Comparison of ENCODE assay signal across 17 mouse cellular contexts in the genomic region with DNA sequence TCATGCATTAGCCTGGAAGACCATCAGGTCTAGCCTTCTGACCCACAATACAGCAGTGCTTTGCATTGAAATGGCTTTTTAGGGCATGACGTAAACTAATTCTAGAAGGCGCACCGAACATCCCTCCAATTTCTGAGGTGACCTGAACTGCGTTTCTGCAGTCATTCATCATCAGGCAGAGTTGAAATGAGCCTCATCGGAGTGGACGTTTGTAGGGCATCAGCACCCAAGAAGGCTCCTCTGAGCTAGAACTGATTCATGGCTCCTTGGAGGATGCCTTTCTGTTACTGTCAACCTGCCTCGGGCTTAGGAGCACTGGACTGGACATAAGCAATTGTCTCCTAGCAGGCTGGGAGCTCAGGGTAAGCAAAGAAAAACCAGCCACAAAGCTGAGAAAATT.
"Had no signal": no experiment of that assay in that cellular context is flagged by ENCODE, and none has a peak within 500 bp of the region (broad histone marks: within the 10 kb centered on the region; RNA-seq: fewer than 3 reads in every experiment).

No protein-coding gene starts in this region.

- H3K36me3 ChIP-seq: limb, embryonic 12.5 days; liver, embryonic 13.5 days; lung, embryonic 15.5 days; neural tube, embryonic 12.5 days had no signal

- DNase-seq: kidney, adult 11 months; kidney, adult 9 months; kidney, postnatal 36 days; layer of hippocampus, adult 9-11 months; layer of hippocampus, postnatal 36 days; liver; liver, embryonic 13.5 days; liver, postnatal 0 days; lung, postnatal 14 days; right cerebral cortex, postnatal 14 days; thymus, postnatal 4 days had no signal

- H3K9ac ChIP-seq: limb, embryonic 12.5 days; liver, embryonic 13.5 days; liver, postnatal 0 days; lung, embryonic 15.5 days; neural tube, embryonic 12.5 days had no signal

- H3K27ac ChIP-seq: kidney, postnatal 0 days; limb, embryonic 12.5 days; liver, embryonic 13.5 days; lung, embryonic 15.5 days; macrophage; neural tube, embryonic 12.5 days had no signal

- H3K4me1 ChIP-seq: lung, embryonic 15.5 days; neural tube, embryonic 12.5 days had no signal

- H3K9me3 ChIP-seq: limb, embryonic 12.5 days; liver, embryonic 13.5 days; lung, embryonic 15.5 days; neural tube, embryonic 12.5 days had no signal

- ATAC-seq: liver, postnatal 0 days had no signal

- H3K27me3 ChIP-seq: limb, embryonic 12.5 days; liver, embryonic 13.5 days; lung, embryonic 15.5 days; neural tube, embryonic 12.5 days had no signal

- H3K4me2 ChIP-seq: limb, embryonic 12.5 days; liver, embryonic 13.5 days; lung, embryonic 15.5 days; neural tube, embryonic 12.5 days had no signal

- H3K4me3 ChIP-seq: limb, embryonic 12.5 days; liver, embryonic 13.5 days; lung, embryonic 15.5 days; myocyte; neural tube, embryonic 12.5 days had no signal
